Mouse (Mus musculus) T-helper 1 cell (primary cell): ENCODE measurements around the gene 3830406C13Rik.

ENCODE experiments used
- in situ Hi-C: fragments of 300-600 bp; cut with MboI, MseI; formaldehyde crosslinking; loops from one replicate; pipeline ENCODE4 v1.15.1; 2025; ENCODE audit warnings: high pct_unique_total_duplicates

Gene 3830406C13Rik

DNA sequence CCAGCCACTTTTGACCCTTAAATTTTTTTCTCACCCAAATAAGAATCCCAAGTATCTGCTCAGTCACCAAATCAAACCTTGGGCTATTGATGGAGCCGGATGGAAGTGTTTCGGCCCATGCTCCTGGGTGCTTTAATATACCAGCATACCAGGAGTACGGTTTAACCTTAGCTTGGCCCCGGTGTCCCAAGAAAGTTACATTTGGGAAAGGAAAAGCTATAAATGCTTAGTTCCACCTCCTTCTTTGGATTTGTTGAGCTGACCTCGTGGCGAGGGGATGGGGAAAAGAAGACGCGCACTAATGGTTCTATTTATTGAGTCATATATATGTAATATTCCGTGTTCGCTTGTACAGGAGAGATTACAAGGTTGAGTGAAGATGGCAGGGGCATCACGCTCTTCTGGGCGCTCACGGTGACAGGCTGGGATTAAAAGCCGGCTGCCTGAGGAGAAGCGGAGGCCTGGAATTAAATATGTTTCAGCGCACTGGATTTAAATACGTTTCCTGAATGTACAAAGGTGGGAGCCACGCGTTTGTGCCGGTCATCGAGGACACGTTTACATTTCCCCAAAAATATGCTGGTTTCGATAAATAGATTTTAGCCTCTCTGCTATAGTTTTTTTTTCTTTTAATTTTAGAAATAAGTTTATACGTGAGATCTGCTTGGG is 58.0 kb downstream of the 3830406C13Rik start:
- in situ Hi-C loops = loop anchor here (25.0 kb wide), 1 partner anchor 180 kb away; no protein-coding TSS in a partner anchor

DNA sequence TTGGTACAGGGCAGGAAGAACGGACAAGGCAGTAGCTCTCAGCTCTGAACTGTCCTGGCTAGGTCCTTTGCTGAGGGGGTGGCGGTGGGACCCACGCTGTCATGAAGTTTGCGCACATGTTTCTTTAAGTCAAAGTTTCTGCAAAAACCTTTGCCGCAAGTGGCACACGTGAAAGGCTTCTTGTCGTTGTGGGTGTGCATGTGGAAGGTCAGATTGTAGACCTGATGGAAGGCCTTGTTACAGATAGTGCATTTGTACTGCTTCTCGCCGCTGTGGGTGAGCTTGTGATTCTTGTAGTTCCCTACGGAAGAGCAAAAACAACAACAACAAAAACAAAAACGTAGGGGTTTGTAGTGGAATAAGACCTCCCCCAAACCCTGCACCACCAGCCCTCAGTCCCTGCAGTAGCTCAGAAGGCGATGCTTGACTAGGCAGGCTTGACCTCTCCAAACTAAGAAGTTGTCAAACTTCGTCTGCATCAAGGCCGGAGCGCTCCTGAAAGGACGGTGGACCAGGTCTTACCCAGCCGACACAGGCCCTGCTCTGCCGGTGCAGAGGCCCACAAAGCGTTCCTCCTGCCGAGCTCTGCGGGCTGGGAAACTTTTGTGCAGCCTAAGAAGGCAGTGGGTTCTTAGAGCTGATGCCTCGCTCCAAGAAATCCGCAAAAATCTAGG is 58.6 kb downstream of the 3830406C13Rik start:
- in situ Hi-C loops = loop anchor here (25.0 kb wide), 1 partner anchor 180 kb away; no protein-coding TSS in a partner anchor

DNA sequence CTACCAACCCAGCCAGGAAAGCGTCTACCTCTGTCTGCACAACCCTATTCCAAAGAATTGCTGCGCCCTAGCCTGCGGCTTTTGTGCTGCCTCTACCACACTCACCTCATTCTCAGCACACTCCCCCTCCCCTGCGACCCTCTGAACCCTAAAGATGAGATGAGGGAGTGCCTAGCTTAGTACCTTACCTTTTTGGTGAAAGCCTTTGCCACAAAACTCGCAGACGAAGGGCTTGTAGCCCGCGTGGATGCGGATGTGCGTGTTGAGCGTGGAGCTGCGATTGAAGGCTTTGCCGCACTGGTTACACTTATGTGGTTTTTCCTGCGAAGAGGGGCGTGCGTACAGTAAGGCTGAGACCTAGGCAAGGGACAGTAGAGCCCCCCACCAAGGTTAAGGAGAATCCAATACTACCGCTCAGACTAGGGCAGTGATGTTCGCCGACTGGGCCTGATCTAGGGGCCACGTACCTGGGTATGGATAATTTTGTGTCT is 59.5 kb downstream of the 3830406C13Rik start:
- in situ Hi-C loops = loop anchor here (25.0 kb wide), 1 partner anchor 181 kb away; no protein-coding TSS in a partner anchor

DNA sequence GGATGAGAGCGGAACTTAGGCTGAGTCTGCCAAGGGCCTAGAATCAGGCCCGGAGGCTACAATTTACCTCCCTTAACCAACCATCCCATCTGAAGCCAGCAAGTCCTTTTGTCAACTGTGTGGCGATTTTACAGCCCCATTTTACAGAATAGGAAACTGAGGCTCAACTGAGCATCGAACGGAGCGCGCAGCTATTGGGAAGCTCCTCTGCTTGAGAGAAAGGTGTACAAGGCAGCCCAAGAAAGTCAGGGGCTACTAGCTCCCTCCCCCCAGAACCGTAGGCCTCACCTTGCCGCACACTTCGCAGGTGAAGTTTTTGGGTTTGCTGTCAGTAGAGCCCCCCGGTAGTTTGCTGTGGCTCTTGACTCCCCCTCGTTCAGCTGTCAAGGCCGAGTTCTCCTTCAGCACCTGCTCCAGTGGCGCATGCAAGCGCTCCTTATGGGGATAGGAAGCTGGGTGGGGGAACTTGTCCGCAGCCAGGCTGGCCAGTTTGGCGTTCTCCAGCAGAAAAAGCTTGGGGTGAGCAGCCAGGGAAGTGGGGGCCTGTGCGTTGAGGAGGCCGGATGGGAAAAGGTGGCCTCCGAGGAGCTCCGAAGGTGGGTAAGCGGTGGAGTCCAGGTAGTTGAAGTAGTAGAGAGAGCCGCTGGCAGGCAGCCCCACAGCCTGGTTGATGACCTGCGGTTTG is 60.2 kb downstream of the 3830406C13Rik start:
- in situ Hi-C loops = loop anchor here (25.0 kb wide), 1 partner anchor 182 kb away; no protein-coding TSS in a partner anchor

DNA sequence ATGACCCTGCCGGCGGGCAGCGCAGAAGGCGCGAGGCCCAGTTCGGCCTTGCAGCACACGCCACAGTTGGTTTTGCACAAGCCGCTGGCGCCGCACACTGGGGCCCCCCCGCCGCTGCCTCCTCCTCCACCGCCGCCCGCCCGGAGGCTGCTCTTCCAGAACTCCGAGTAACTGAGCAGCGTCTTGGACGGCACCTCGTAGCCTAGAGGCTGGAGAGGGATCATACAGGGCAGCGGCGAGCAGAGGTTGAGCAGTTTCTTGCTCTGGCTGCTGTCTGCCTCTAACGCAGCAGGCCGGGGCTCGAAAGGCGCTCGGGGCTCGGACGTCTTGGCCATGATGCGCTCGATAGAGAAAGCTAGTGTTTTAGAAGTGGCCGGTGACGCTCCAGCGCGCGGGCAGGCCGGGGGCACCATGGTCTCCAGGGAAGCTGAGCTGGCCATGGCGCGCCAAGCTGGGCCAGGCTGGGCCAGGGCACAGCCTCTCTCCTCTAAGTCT is 60.8 kb downstream of the 3830406C13Rik start:
- in situ Hi-C loops = loop anchor here (25.0 kb wide), 1 partner anchor 182 kb away; no protein-coding TSS in a partner anchor

DNA sequence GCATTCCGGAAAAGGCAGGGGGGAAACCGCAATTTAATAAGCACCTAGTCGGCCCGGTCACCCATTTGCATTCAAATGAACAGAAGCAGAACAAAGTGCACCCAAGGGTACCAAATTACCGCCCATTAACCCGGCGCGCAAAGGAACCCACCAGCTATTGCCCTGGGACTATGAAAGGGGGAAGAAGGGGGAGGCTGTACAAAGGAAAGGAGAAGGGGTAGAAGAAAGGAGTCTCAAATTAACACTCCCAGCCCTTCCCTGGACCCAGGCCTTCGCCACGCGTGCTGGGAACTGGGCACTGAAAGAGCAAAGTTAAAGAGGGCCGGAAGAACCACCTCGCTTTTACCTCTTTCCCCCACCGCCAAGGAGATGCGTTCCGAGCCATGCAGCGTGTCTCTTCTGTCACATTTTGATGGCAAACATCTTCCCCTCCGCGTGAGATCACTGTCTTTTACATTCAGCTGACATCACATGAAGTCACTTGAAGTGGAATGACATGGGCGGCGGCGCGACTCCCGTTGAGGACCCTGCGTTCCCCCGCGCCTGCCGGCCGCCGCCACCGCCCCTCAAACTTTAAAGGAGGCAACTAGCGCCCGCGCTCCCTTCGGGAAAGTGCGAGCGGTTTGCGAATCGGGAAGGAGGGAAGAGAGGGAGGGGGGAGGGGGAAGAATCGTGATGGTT is 61.4 kb downstream of the 3830406C13Rik start:
- in situ Hi-C loops = loop anchor here (25.0 kb wide), 1 partner anchor 183 kb away; no protein-coding TSS in a partner anchor

DNA sequence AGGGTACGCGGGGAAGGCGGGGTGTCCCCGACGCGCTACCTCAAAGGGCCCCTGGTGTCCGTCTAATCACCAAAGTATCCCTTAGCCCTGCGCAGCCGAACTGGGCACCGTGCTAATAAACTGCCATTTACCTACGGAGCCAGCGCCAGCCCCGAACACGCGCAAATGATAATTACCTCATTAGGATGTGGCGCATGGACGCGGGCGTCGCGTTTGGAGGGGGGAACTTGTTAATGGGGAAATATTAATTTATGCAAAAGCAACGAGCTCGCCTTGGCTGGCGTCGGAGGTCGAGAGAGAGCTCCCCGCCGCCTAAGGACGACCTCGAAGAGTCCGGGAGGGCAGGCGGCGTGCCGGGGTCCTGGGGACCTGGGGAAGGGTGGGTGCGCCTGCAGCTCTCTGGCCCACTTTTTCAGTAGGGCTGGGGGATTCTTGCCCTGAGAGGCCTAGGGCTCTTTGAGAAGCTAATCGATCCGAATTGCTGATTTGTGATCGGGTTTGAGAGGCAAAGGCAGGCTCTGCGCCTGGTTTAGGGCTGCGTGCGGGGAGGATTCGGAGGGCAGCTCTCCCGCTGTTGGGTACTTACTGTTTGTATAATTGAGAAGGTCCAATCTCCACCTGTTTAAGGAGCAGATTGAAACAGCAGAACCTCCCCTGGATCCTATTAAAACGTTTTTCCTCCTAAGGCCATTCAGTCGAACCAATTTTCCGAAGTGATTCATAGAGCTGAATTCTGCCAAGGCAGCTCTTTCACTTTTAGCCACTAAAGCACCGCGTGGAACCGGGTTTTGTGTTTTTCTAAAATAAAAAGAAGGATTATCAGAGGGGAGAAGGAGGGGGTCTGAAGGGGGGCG is 62.3 kb downstream of the 3830406C13Rik start:
- in situ Hi-C loops = loop anchor here (25.0 kb wide), 1 partner anchor 184 kb away; no protein-coding TSS in a partner anchor

DNA sequence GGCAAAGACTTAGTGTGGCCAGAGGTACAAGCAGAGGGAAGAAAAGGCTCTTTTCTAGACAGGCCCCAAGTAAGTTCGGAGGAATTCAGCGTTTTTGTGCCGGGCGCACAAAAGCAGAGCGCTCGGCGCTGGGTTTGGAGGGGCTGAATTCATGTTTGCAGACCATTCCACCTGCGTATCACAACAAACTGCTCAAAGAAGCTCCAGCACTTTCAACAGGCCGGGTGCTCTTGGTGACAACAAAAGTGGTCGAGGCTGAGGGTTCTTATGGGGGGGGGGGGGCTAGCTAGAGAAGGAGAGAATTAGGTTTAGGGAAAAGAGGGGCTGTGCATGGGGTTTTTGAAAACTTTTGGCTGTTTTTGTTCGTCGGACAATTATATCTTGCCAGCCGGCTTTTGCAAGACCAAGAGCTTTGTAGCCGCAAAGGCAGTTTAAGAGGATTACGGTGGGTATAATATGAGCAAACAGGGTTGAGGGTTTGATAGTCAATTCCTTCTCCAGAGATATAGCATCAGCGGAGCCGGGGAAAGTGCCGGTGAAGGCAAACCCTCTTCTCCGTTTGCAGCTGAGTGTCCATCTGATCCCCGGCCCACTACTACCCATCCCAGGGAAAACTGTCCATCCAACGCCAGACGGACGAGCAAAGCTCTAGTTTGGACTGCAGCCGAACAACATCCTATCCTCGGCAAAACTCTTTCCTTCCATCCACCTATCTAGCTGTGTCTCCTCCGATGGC is 63.1 kb downstream of the 3830406C13Rik start:
- in situ Hi-C loops = loop anchor here (25.0 kb wide), 1 partner anchor 185 kb away; no protein-coding TSS in a partner anchor

DNA sequence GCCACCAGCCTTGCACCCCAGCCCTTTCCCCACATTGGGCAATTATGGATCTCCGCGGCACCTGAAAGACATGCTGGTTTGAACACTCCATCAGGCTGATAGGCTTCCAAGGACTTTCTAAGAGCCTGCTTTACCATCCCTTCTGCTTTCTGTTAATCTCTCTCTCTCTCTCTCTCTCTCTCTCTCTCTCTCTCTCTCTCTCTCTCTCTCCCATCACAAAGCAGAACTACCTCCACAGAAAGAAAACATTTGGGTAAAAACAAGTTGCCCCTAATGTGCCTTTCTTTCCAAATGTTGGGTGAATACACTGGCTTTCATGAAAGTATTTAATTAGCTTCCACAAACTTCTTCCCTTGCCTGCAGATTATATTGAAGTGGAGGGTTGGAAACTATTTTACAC is 64.1 kb downstream of the 3830406C13Rik start, which contains the start of gene Fezf2:
Fezf2 (minus strand) TSS at position 101 of the 400 bp plus-strand sequence.
- in situ Hi-C loops = loop anchor here (25.0 kb wide), 1 partner anchor 186 kb away; no protein-coding TSS in a partner anchor

DNA sequence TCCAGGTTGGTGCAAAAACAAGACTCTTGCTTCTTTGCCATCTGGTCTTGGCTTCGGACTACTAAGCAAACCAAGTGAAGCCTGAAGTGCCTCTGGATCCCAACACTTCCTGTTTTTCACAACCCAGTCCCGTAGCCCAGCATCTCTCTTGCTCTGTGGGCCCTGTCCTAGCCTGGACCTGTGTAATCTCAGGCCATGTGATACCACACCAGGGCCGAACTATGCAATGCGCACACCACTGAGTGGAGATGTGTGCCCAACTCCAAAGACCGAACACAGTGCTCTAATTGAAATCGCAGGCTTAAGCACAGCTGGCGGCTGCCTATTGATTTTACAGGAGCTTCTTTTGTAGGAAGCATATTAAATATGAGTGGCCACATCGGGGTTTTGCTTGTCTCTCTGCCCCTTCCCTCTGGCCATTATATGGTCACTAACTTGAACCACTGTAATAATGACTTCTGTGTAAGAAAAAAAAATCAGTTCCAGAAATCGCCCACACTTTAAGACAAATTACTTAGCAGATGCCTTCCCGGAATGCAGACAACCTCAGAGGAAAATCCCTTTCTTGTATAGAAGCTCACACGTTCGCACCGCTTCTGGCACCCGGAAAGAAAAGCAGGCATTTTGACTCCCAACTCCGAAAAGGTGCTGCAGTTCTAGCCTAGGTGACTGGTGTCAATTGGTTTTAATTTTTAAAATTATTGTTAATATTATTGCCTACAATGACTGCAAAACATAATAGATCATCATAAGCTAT is 65.5 kb downstream of the 3830406C13Rik start:
- in situ Hi-C loops = loop anchor here (25.0 kb wide), 1 partner anchor 187 kb away; no protein-coding TSS in a partner anchor

DNA sequence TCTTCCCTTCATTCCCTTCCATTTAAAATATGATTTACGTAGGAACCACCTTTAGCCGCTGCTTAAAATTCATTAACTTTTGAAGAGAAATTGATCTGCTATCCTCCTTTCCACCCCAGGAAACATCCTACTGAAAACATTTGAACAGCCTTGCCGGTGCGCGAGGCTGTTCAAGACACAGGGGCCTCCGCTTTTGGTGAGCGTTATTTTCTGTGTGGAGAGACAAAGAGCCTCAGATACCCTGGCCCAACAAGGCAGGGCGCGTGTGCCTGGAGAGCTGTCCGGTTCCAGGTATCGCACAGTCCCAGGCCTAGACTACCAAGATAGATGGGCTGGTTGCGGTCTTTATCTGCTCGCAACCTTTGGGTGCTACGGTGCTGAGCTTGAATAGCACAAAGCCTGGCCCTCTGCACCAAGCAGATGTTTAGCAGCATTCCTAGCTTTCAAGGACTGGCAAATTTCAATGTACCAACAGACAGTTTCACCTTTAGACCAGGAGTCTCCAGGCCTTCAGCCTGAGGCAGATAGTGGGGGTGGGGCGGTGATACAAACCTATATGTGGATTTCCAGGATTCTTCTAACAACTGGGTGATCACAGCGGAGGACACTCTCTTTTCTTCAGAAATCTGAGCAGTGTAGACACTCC is 66.4 kb downstream of the 3830406C13Rik start:
- in situ Hi-C loops = no loop called here
